Mouse (Mus musculus) liver, embryonic 13.5 days (tissue): ENCODE data around the gene Pias4. TPM values are rescaled to one million over a fixed set of nuclear protein-coding genes. Genes with fewer than 3 reads are reported as not detected.

Source experiments
- ATAC-seq: fragments of 200-750 bp; cut with Nextera tagmentation; 2 replicates; pipeline ENCODE4 v1.8.0; 2017; ENCODE audit warnings: low read depth, mild to moderate bottlenecking, moderate number of reproducible peaks, moderate library complexity
- DNase-seq: peaks from one replicate; pipeline ENCODE4 v3.0.0; 2022
- H3K27ac ChIP-seq: fragments of 300-500 bp; sonication (generic); 2 replicates; pipeline ENCODE4 v1.5.1; 2015; ENCODE audit warnings: moderate library complexity, mild to moderate bottlenecking, inconsistent platforms
- H3K27me3 ChIP-seq: fragments of 300-500 bp; sonication (generic); 2 replicates; pipeline ENCODE4 v1.6.1; 2015; ENCODE audit warnings: mild to moderate bottlenecking, inconsistent platforms
- H3K36me3 ChIP-seq: fragments of 300-500 bp; sonication (generic); 2 replicates; pipeline ENCODE4 v1.6.1; 2015; ENCODE audit warnings: mild to moderate bottlenecking, inconsistent platforms
- H3K4me1 ChIP-seq: fragments of 300-500 bp; sonication (generic); replicated peaks from 2 replicates; pipeline ENCODE4 v1.6.1; 2015; ENCODE audit warnings: inconsistent platforms
- H3K4me2 ChIP-seq: fragments of 300-500 bp; sonication (generic); 2 replicates; pipeline ENCODE4 v1.6.1; 2015; ENCODE audit warnings: inconsistent platforms, mild to moderate bottlenecking, moderate library complexity
- H3K4me3 ChIP-seq: fragments of 300-500 bp; sonication (generic); replicated peaks from 2 replicates; pipeline ENCODE4 v1.5.1; 2015; ENCODE audit warnings: mild to moderate bottlenecking, inconsistent platforms
- H3K9ac ChIP-seq: fragments of 300-500 bp; sonication (generic); 2 replicates; pipeline ENCODE4 v1.6.1; 2015; ENCODE audit warnings: mild to moderate bottlenecking, inconsistent platforms
- H3K9me3 ChIP-seq: fragments of 300-500 bp; sonication (generic); replicated peaks from 2 replicates; pipeline ENCODE4 v1.6.1; 2016; ENCODE audit warnings: inconsistent platforms
- WGBS: fragments of 180-500 bp; shearing (Covaris S2); methylation state at CpG from one replicate; pipeline ENCODE4 v1.1.7; 2015; ENCODE audit not compliant: insufficient replicate concordance; 5-methylcytosine and 5-hydroxymethylcytosine counted together
- polyA plus RNA-seq: library from polyadenylated mRNA; unstranded; fragments of >200 nt; fragmentation: Nextera tagmentation; extraction: Ambion mirVana; gene quantifications from 2 replicates; pipeline ENCODE4 v1.2.1, GENCODE M21; 2015

Pias4 gene
- polyA plus RNA-seq, 1 experiment from 2014 or later: 23.5 TPM

DNA sequence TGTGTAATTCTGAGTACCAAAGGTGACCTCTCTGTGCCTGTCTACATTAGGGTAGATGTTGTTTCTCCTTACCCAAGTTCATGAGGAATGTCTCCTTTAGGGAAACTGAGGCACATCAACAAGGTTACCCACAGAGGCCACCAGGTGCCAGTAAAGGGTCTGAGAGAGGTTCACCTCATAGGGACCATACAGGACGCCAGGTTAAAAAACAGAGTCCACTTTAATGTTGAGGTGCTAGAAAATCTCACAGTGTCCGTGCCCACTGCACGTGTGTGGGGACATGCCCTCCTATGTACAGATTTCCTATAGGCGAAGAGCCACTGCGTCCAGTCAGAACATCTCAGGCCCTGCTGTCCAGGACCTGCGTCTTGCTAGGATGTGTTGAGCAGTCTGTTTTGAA, 31.3 kb upstream of the Pias4 start:
- no peak overlapping the region for H3K9ac ChIP-seq
- DNase-seq (no peak), ATAC-seq (no peak)
- H3K4me2 ChIP-seq: no peak overlapping the region
- no peaks in the 10 kb centered on the region for H3K9me3 ChIP-seq
- H3K27ac ChIP-seq: no peak overlapping the region
- H3K4me3 ChIP-seq: no peak overlapping the region
- 66% methylated on average over 6 of the region's 6 CpGs for WGBS
- peaks cover 35% of the 10 kb centered on the region for H3K4me1 ChIP-seq
- peaks cover 54% of the 10 kb centered on the region for H3K27me3 ChIP-seq
- no peaks in the 10 kb centered on the region for H3K36me3 ChIP-seq

- DNase-seq: no peak
- 1% methylated on average over 9 of the region's 9 CpGs for WGBS
- H3K27me3 ChIP-seq: peaks cover 62% of the 10 kb centered on the region
- H3K9me3 ChIP-seq: no peaks in the 10 kb centered on the region
- no peaks in the 10 kb centered on the region for H3K36me3 ChIP-seq
- no peak overlapping the region for H3K9ac ChIP-seq
- ATAC-seq: no peak
- no peak overlapping the region for H3K4me3 ChIP-seq
- no peak overlapping the region for H3K4me2 ChIP-seq
- no peak overlapping the region for H3K27ac ChIP-seq
- H3K4me1 ChIP-seq: peaks cover 34% of the 10 kb centered on the region
Measured at GRCm38 (mm10) chr10:81198230-81198629, 30.5 kb upstream of the Pias4 start.

DNA sequence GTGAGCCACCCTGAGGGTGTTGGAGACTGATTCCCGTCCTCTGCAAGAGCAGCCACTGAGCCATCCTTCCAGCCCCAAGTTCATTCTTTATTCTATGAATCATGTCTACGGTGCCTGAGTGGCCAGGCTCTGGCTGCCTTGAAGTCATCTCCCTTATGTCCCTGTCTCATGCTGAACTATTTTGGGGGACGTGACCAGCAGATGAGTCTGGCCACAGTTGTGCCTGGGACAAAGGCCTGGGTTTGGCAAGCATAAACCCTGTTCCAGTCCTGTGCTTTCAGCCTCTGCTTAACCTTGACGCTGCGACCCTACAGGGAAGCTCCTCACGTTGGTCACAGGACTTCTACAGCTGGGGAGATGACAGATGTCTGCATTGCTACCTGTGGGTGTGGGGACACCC, 29.6 kb upstream of the Pias4 start:
- no peak for ATAC-seq
- Histone ChIP-seq H3K36me3 (no peaks in the 10 kb centered on the region), H3K27ac (no peak overlapping the region), H3K4me3 (no peak overlapping the region), H3K4me2 (no peak overlapping the region), H3K9ac (no peak overlapping the region), H3K9me3 (no peaks in the 10 kb centered on the region), H3K4me1 (peaks cover 34% of the 10 kb centered on the region), H3K27me3 (peaks cover 70% of the 10 kb centered on the region)
- WGBS: 39% methylated on average over 6 of the region's 6 CpGs
- no peak for DNase-seq

GRCm38 (mm10) chr10:81196470-81197065, 28.8 kb upstream of the Pias4 start:
- Histone ChIP-seq H3K4me1 (peaks cover 36% of the 10 kb centered on the region), H3K4me3 (no peak overlapping the region), H3K4me2 (no peak overlapping the region), H3K27ac (no peak overlapping the region), H3K27me3 (peaks cover 70% of the 10 kb centered on the region), H3K9me3 (no peaks in the 10 kb centered on the region), H3K9ac (no peak overlapping the region), H3K36me3 (no peaks in the 10 kb centered on the region)
- DNase-seq: no peak
- WGBS: 50% methylated on average over 11 of the region's 11 CpGs
- ATAC-seq: no peak

GRCm38 (mm10) chr10:81195300-81195699, 27.6 kb upstream of the Pias4 start:
- Histone ChIP-seq H3K27me3 (peaks cover 69% of the 10 kb centered on the region), H3K27ac (no peak overlapping the region), H3K9me3 (no peaks in the 10 kb centered on the region), H3K4me1 (peaks cover 49% of the 10 kb centered on the region), H3K4me3 (no peak overlapping the region), H3K9ac (no peak overlapping the region), H3K4me2 (no peak overlapping the region), H3K36me3 (peaks cover 8% of the 10 kb centered on the region)
- ATAC-seq (no peak), DNase-seq (no peak)
- 52% methylated on average over 4 of the region's 4 CpGs for WGBS

DNA sequence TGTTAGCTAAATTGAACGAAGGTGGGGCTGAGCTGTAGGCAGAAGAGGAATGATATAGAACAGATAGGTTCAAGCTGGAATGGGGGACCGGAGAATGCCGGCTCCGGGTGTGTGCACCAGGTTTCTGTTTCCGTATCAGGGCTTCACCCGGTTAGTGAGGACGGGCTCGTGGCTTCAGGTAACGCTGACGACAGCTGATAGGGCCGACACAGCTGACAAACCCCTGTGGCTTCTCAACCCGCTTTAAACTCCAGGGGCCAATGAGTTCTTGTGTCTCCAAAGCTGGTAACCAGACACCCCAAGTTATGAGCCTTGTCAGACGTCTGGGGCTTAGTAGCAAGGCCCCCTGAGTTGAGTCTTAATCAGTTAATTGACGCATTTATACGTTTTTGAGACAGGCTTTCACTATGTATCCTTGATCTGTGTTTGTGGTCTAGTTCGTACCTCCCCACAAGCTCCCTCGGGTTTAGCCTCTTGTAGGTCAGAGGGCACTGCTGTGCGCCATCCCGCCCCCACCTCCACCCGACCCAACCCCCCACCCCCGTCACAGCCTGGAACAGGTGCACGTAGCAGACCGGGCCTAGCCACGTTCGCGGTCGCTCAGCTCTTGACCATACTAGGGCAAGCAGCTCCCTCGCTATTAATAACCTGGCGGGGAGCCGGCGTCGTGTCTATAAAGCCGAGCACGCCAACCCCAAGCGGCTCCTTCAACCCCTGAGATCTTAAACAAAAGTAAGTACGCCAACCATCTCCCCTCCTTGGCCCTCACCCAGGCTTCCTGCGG, 26.5 kb upstream of the Pias4 start:
- no peak for DNase-seq
- 10% methylated on average over 37 of the region's 37 CpGs for WGBS
- no peak for ATAC-seq
- peaks cover 57% of the 10 kb centered on the region for H3K4me1 ChIP-seq
- no peaks in the 10 kb centered on the region for H3K9me3 ChIP-seq
- H3K4me3 ChIP-seq: 0 out of 2 replicates have a peak overlapping the region, but pooled peaks have one; percentile 0
- H3K27me3 ChIP-seq: peaks cover 57% of the 10 kb centered on the region
- no peak overlapping the region for H3K27ac ChIP-seq
- H3K36me3 ChIP-seq: peaks cover 15% of the 10 kb centered on the region
- H3K9ac ChIP-seq: peak overlapping the region; percentile 33; the same call in 1 of the 2 replicates
- H3K4me2 ChIP-seq: peak overlapping the region; percentile 32

DNA sequence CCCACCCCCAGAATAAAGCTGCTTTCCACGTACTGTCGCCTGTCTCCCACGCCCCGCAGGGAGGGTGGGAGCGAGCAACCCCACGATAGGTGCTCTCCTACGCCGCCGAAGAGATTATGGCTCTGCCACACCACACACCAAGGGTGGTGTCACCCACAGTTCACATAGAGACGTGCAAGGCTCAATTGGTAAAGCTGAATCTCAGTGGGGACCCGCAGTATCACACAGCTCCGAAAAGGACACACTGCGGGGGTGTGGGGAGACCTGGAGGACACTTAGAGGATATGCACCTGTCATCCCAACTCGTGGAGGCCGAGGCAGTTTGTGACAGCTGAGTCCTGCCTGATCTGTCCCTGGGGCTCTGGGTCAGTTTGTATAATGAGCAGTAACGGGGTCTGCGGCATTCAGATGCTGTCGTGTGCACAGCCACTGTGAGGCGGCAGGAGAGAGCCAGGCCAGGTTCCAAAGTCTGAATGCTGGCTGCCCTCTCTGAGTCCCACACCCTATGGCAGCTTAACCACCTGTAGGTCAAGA, 25.3 kb upstream of the Pias4 start:
- peaks cover 57% of the 10 kb centered on the region for H3K4me1 ChIP-seq
- 8% methylated on average over 19 of the region's 19 CpGs for WGBS
- H3K36me3 ChIP-seq: peaks cover 24% of the 10 kb centered on the region
- peaks cover 54% of the 10 kb centered on the region for H3K27me3 ChIP-seq
- H3K27ac ChIP-seq: peak overlapping the region; percentile 62
- H3K4me3 ChIP-seq: peak overlapping the region; percentile 69
- H3K9ac ChIP-seq: peak overlapping the region; percentile 83
- ATAC-seq (peak; percentile 26), DNase-seq (no peak)
- H3K4me2 ChIP-seq: peak overlapping the region; percentile 90
- H3K9me3 ChIP-seq: no peaks in the 10 kb centered on the region

DNA sequence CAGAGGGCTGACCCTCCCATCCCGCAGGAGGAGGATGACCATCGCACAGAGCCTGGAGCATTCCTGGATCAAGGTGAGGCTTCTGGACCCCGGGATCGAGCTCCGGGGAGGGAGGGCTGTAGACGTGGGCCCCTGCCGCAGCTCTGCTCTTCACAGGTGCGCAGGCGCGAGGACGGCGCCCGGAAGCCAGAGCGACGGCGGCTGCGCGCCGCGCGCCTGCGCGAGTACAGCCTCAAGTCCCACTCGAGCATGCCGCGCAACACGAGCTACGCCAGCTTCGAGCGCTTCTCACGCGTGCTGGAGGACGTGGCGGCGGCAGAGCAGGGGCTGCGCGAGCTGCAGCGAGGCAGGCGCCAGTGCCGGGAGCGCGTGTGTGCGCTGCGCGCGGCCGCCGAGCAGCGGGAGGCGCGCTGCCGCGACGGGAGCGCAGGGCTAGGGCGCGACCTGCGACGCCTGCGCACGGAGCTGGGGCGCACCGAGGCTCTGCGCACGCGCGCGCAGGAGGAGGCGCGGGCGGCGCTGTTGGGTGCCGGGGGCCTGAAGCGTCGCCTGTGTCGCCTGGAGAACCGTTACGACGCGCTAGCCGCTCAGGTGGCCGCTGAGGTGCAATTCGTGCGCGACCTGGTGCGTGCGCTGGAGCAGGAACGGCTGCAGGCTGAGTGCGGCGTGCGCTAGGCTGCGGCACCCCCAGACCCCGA, 24.7 kb upstream of the Pias4 start:
- peaks cover 25% of the 10 kb centered on the region for H3K36me3 ChIP-seq
- H3K9ac ChIP-seq: peak overlapping the region; percentile 83
- ATAC-seq: peak; percentile 84
- H3K4me2 ChIP-seq: peak overlapping the region; percentile 90
- H3K4me1 ChIP-seq: peaks cover 57% of the 10 kb centered on the region
- peak overlapping the region; percentile 81 for H3K27ac ChIP-seq
- peaks cover 50% of the 10 kb centered on the region for H3K27me3 ChIP-seq
- peak; percentile 65 for DNase-seq
- H3K4me3 ChIP-seq: peak overlapping the region; percentile 69
- H3K9me3 ChIP-seq: no peaks in the 10 kb centered on the region
- 1% methylated on average over 93 of the region's 93 CpGs for WGBS

GRCm38 (mm10) chr10:81191342-81191982, 23.7 kb upstream of the Pias4 start:
- peaks cover 41% of the 10 kb centered on the region for H3K27me3 ChIP-seq
- H3K27ac ChIP-seq: peak overlapping the region; percentile 50; the same call in 1 of the 2 replicates
- no peak overlapping the region for H3K9ac ChIP-seq
- peaks cover 35% of the 10 kb centered on the region for H3K36me3 ChIP-seq
- peaks cover 57% of the 10 kb centered on the region for H3K4me1 ChIP-seq
- 67% methylated on average over 18 of the region's 18 CpGs for WGBS
- peak overlapping the region; percentile 90 for H3K4me2 ChIP-seq
- DNase-seq (no peak), ATAC-seq (no peak)
- no peak overlapping the region for H3K4me3 ChIP-seq
- H3K9me3 ChIP-seq: no peaks in the 10 kb centered on the region

GRCm38 (mm10) chr10:81190912-81191321, 23.2 kb upstream of the Pias4 start:
- WGBS: 33% methylated on average over 6 of the region's 6 CpGs
- Histone ChIP-seq H3K4me2 (no peak overlapping the region), H3K4me3 (no peak overlapping the region), H3K9me3 (no peaks in the 10 kb centered on the region), H3K27me3 (peaks cover 35% of the 10 kb centered on the region), H3K4me1 (peaks cover 57% of the 10 kb centered on the region), H3K36me3 (peaks cover 37% of the 10 kb centered on the region), H3K27ac (peak overlapping the region; percentile 50; the same call in 1 of the 2 replicates), H3K9ac (peak overlapping the region; percentile 23; the same call in 1 of the 2 replicates)
- ATAC-seq (peak; percentile 7; the same call in 1 of the 2 replicates), DNase-seq (no peak)
